Mouse (Mus musculus): Measurements from ENCODE around the gene Daam1. TPM values are rescaled to one million over a fixed set of nuclear protein-coding genes. Genes with fewer than 3 reads are reported as not detected.

Daam1 gene
- polyA plus RNA-seq, 1 experiment, result 15.2 TPM

GRCm38 (mm10) chr12:71885170-71885574 lies 54.3 kb downstream of the Daam1 start:
- H3K4me1 ChIP-seq (ENCODE audit: control insufficient read depth, insufficient read depth, low read length), result peaks cover 50% of the 10 kb centered on the region
- no peak for DNase-seq
- H3K4me3 ChIP-seq (replicated peaks; ENCODE audit: extremely low read depth, low read depth, low read length), result no peak overlapping the region
- TF ChIP-seq POLR2A (IDR thresholded peaks at IDR 0.05; ENCODE audit: borderline replicate concordance, extremely low read depth, low read depth, low read length) (no peak), CTCF (IDR thresholded peaks at IDR 0.05; ENCODE audit: insufficient read depth, low read length) (no peak)
- 22% methylated on average over 2 of the region's 2 CpGs for WGBS

DNA sequence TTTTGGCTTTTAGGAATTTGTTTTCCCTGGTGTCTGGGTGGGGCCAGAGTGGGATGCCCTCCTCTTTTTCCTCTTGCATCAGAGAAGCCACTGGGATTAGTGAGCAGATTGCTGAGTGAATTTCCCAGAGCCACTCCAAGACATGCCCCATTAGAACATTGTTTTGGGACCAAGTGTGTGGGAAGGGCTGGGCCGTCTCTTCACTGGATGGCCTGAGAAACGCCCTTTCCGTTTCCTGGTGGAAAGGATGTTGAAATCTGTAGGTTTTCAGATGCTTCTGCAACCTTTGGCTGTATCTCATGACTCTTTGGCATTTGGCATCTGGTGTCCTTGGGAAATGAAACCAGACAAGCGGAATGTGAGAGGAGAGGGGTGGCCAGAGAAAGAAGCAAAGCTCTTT lies 54.8 kb downstream of the Daam1 start:
- WGBS, result 14% methylated on average over 4 of the region's 4 CpGs
- Histone ChIP-seq H3K4me1 (ENCODE audit: control insufficient read depth, insufficient read depth, low read length) (peaks cover 47% of the 10 kb centered on the region), H3K4me3 (replicated peaks; ENCODE audit: extremely low read depth, low read depth, low read length) (peak overlapping the region; percentile 38)
- TF ChIP-seq CTCF (IDR thresholded peaks at IDR 0.05; ENCODE audit: insufficient read depth, low read length) (no peak), POLR2A (IDR thresholded peaks at IDR 0.05; ENCODE audit: borderline replicate concordance, extremely low read depth, low read depth, low read length) (no peak)
- DNase-seq, result no peak

GRCm38 (mm10) chr12:71886406-71886805 lies 55.5 kb downstream of the Daam1 start:
- Histone ChIP-seq H3K4me1 (ENCODE audit: control insufficient read depth, insufficient read depth, low read length) (peaks cover 47% of the 10 kb centered on the region), H3K4me3 (replicated peaks; ENCODE audit: extremely low read depth, low read depth, low read length) (no peak overlapping the region)
- 52% methylated on average over 5 of the region's 5 CpGs for WGBS
- DNase-seq, result no peak
- no peak for TF ChIP-seq POLR2A (IDR thresholded peaks at IDR 0.05; ENCODE audit: borderline replicate concordance, extremely low read depth, low read depth, low read length)

GRCm38 (mm10) chr12:71886941-71887340 lies 56.1 kb downstream of the Daam1 start:
- TF ChIP-seq CTCF (IDR thresholded peaks at IDR 0.05; ENCODE audit: insufficient read depth, low read length) (no peak), POLR2A (IDR thresholded peaks at IDR 0.05; ENCODE audit: borderline replicate concordance, extremely low read depth, low read depth, low read length) (no peak)
- DNase-seq, result no peak
- peaks cover 49% of the 10 kb centered on the region for H3K4me1 ChIP-seq (ENCODE audit: control insufficient read depth, insufficient read depth, low read length)
- WGBS, result 48% methylated on average over 2 of the region's 2 CpGs
- no peak overlapping the region for H3K4me3 ChIP-seq (replicated peaks; ENCODE audit: extremely low read depth, low read depth, low read length)

DNA sequence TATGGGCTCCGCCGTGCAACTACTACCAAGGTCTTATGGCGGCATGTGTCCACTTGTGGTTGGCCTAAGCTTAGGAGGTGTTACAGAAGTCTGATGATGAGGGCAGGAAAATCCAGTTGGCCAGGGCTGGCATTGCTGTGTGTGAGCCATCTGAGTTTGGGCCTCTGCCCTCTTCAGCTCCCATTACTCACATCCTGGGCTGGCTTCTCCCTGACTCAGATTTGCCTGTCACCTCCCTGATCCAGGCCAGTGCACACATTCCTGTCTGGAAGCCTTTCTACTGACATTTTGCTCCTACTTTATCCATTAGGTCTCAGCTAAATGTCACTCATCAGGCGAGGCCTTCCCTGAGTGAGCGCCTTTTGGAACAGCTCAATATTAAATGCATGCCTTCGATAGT lies 57.5 kb downstream of the Daam1 start:
- DNase-seq, result no peak
- H3K4me3 ChIP-seq (replicated peaks; ENCODE audit: extremely low read depth, low read depth, low read length), result no peak overlapping the region
- 82% methylated on average over 6 of the region's 6 CpGs for WGBS
- TF ChIP-seq POLR2A (IDR thresholded peaks at IDR 0.05; ENCODE audit: borderline replicate concordance, extremely low read depth, low read depth, low read length) (no peak), CTCF (IDR thresholded peaks at IDR 0.05; ENCODE audit: insufficient read depth, low read length) (no peak)
- peaks cover 43% of the 10 kb centered on the region for H3K4me1 ChIP-seq (ENCODE audit: control insufficient read depth, insufficient read depth, low read length)

DNA sequence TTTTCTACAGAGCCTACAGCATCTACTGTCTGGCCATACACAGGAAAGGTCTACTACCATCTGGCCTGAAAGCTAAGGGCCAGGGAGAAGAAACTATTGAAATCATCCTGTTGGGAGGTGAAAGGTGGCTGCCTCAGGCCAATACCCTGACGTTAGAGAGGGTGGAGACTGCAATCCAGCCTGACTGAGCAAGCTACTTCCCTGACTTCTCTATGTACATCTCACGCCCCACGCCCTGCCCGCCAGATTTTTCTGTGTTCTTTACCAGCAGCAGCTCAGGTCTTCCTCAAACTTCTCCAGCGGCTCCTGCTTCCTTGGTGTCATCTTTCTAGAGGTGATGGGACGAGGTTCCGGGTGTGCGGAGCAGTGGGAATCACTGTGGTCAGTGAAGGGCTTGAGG lies 58.4 kb downstream of the Daam1 start:
- Histone ChIP-seq H3K4me3 (replicated peaks; ENCODE audit: extremely low read depth, low read depth, low read length) (no peak overlapping the region), H3K4me1 (ENCODE audit: control insufficient read depth, insufficient read depth, low read length) (peaks cover 38% of the 10 kb centered on the region)
- TF ChIP-seq POLR2A (IDR thresholded peaks at IDR 0.05; ENCODE audit: borderline replicate concordance, extremely low read depth, low read depth, low read length), result no peak
- no peak for TF ChIP-seq CTCF (IDR thresholded peaks at IDR 0.05; ENCODE audit: insufficient read depth, low read length)
- 76% methylated on average over 8 of the region's 8 CpGs for WGBS
- DNase-seq, result no peak

DNA sequence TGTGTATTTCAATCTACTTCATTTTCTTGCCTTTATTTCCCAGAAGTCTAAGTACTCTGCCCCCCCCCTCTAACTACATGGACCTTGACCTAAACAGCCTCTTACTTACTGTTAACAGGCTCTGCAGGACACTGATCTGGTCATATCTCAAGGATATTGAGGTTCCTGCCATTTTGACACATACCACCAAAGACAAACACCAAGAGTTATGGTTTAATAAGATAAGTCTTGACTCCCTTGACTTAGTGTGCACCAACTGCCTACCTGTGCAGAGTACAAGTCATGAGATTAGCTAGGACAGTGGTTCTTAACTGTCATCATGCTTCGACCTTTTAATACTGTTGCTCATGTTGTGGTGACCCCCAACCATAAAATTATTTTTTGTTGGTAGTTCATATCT lies 59.4 kb downstream of the Daam1 start:
- Histone ChIP-seq H3K4me1 (ENCODE audit: control insufficient read depth, insufficient read depth, low read length) (peaks cover 30% of the 10 kb centered on the region), H3K4me3 (replicated peaks; ENCODE audit: extremely low read depth, low read depth, low read length) (no peak overlapping the region)
- WGBS, result 91% methylated on average over 1 of the region's 1 CpGs
- no peak for DNase-seq
- TF ChIP-seq CTCF (IDR thresholded peaks at IDR 0.05; ENCODE audit: insufficient read depth, low read length) (no peak), POLR2A (IDR thresholded peaks at IDR 0.05; ENCODE audit: borderline replicate concordance, extremely low read depth, low read depth, low read length) (no peak)

DNA sequence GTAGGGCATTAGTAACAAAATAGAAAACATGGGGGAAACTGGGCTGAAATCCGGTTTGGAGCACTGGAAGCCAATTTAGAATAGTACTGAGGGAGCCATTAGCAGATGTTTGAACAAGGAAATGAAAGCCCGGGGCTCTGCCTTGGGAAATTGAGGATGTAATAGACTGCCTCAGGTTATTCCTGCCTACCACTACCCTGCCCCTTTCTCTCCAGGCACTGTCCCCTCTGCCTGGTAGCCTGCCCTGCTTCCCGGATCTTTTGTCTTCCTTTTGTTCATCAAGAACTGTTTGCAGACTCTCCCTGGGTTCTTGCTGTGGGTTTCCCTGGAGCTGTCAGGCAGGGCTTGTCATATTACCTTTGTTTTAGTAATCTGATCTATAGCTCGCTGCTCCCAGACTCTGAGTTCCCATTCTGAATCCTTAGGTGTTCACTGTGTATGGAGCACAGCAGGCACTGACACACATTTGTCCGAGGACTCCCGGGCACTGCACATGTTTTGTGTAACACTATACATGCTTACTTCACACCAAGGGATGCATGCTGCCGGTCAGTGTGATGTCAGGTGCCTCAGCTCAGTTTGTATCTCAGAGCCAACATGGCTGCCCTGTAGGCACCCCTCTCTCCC lies 61.0 kb downstream of the Daam1 start:
- no peak overlapping the region for H3K4me3 ChIP-seq (replicated peaks; ENCODE audit: extremely low read depth, low read depth, low read length)
- WGBS, result 60% methylated on average over 7 of the region's 7 CpGs
- peaks cover 18% of the 10 kb centered on the region for H3K4me1 ChIP-seq (ENCODE audit: control insufficient read depth, insufficient read depth, low read length)
- no peak for TF ChIP-seq CTCF (IDR thresholded peaks at IDR 0.05; ENCODE audit: insufficient read depth, low read length)
- TF ChIP-seq POLR2A (IDR thresholded peaks at IDR 0.05; ENCODE audit: borderline replicate concordance, extremely low read depth, low read depth, low read length), result no peak
- DNase-seq, result no peak

DNA sequence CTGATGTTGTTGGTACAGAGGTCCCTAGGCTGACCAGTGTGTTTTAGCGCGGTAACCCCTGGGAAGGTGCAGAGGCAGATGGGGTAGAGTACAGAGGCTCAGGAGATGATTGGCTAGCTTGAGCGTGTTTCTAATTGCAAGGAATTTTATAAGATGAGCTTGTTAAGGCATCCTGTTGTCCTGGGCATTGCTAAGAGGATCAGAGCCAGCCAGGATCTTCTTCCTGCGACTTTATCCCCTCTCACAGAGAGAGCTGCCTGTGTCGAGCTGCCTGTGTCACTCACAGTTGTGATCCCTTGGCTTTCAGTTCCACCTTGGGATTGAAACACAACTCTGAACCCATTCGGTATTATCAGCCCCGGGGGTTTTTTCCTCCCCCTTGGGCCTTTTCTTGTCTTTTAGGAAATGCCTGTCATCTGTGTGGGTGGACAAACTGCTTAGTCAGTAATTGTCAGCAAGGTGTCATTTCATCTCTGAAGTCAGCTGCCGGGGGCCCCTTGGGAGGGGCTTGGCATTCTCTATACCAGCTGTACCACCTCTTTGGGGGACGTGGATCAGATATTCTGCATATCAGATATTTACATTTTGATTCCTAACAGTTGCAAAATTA lies 62.2 kb downstream of the Daam1 start:
- no peak overlapping the region for H3K4me3 ChIP-seq (replicated peaks; ENCODE audit: extremely low read depth, low read depth, low read length)
- peaks cover 11% of the 10 kb centered on the region for H3K4me1 ChIP-seq (ENCODE audit: control insufficient read depth, insufficient read depth, low read length)
- TF ChIP-seq CTCF (IDR thresholded peaks at IDR 0.05; ENCODE audit: insufficient read depth, low read length), result no peak
- no peak for TF ChIP-seq POLR2A (IDR thresholded peaks at IDR 0.05; ENCODE audit: borderline replicate concordance, extremely low read depth, low read depth, low read length)
- no peak for DNase-seq
- WGBS, result 55% methylated on average over 9 of the region's 9 CpGs

- no peak for TF ChIP-seq CTCF (IDR thresholded peaks at IDR 0.05; ENCODE audit: insufficient read depth, low read length)
- TF ChIP-seq POLR2A (IDR thresholded peaks at IDR 0.05; ENCODE audit: borderline replicate concordance, extremely low read depth, low read depth, low read length), result no peak
These were observed 67.4 kb downstream of the Daam1 start for GRCm38 (mm10) chr12:71898231-71898630.

More at GRCm38 (mm10) chr12:71898231-71898630, 67.4 kb downstream of the Daam1 start:
- no peak for DNase-seq
- Histone ChIP-seq H3K4me3 (replicated peaks; ENCODE audit: extremely low read depth, low read depth, low read length) (no peak overlapping the region), H3K4me1 (ENCODE audit: control insufficient read depth, insufficient read depth, low read length) (peaks cover 5% of the 10 kb centered on the region)
- 78% methylated on average over 5 of the region's 5 CpGs for WGBS
